Mouse (Mus musculus): ENCODE measurements around the gene H2afx.

DNA sequence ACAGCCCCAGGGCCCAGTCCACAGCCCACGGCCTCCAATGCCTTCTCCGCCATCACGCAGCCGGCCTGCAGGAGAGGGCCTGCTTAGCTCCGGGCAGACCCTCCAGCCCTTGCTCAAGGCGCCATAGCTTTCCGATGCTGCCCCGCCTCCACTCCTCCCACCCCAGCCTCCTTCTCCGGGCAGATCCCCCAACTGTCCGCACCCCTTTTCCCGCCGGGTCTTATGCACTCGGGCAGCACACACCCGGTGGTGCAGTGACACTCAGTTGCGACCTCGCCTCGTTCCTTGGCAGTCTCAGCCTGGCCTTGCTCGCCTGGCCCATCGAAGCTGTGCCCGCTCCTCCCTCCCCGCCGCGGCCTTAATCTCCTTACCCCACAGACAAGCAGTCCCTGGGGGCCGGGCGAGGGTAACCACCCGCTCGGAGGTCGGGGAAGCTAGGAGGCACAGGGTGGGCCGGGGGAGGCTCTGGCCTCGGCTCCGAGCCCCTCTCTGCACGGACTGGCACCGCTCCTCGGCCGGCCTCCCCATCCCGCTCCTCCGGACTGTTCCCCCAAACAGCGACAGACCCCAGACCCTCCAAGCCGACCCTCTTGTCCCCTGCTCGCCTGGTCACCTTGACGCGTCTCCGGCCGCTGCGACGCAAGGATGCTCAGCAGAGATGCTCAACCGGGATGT is 47.0 kb upstream of the H2afx start:
- TF ChIP-seq POLR2A (IDR thresholded peaks at IDR 0.05; ENCODE audit: low read depth, low read length) (no peak), CTCF (IDR thresholded peaks at IDR 0.05; ENCODE audit: extremely low read depth, insufficient read length, insufficient replicate concordance, low read depth, low read length) (no peak)

All from small intestine, adult 2 months (tissue).